Mouse (Mus musculus) hindbrain, postnatal 0 days (tissue): ENCODE data around the gene Olfm2. TPM values are rescaled to one million over a fixed set of nuclear protein-coding genes. Genes with fewer than 3 reads are reported as not detected.
A peak's percentile ranks its signal among the peaks of the same experiment; 100 is the strongest.

Source experiments
- ATAC-seq: fragments of 200-750 bp; cut with Nextera tagmentation; 2 replicates; pipeline ENCODE4 v1.8.0; 2017; ENCODE audit warnings: mild to moderate bottlenecking, moderate TSS enrichment, moderate library complexity
- DNase-seq: peaks from one replicate; pipeline ENCODE4 v3.0.0-alpha.2; 2015; ENCODE audit warnings: low spot score
- H3K27ac ChIP-seq: fragments of 300-500 bp; sonication (generic); 2 replicates; pipeline ENCODE4 v1.5.1; 2014; ENCODE audit warnings: mild to moderate bottlenecking
- H3K27me3 ChIP-seq: fragments of 300-500 bp; sonication (generic); 2 replicates; pipeline ENCODE4 v1.6.1; 2014; ENCODE audit warnings: low read length, mixed read lengths; ENCODE audit not compliant: insufficient read depth
- H3K36me3 ChIP-seq: fragments of 300-500 bp; sonication (generic); 2 replicates; pipeline ENCODE4 v1.6.1; 2014; ENCODE audit warnings: low read length, mixed read lengths; ENCODE audit not compliant: insufficient read depth
- H3K4me1 ChIP-seq: fragments of 300-500 bp; sonication (generic); 2 replicates; pipeline ENCODE4 v1.6.1; 2014; ENCODE audit warnings: antibody characterized with exemption, low read length, mixed read lengths; ENCODE audit not compliant: insufficient read depth
- H3K4me2 ChIP-seq: fragments of 300-500 bp; sonication (generic); 2 replicates; pipeline ENCODE4 v1.6.1; 2014; ENCODE audit warnings: low read depth, mild to moderate bottlenecking, low read length, moderate library complexity, mixed read lengths
- H3K4me3 ChIP-seq: fragments of 300-500 bp; sonication (generic); 2 replicates; pipeline ENCODE4 v1.5.1; 2014; ENCODE audit warnings: low read length
- H3K9ac ChIP-seq: fragments of 300-500 bp; sonication (generic); replicated peaks from 2 replicates; pipeline ENCODE4 v1.6.1; 2014; ENCODE audit warnings: mild to moderate bottlenecking, low read length, moderate library complexity, mixed read lengths
- H3K9me3 ChIP-seq: fragments of 300-500 bp; sonication (generic); 2 replicates; pipeline ENCODE4 v1.6.1; 2016; ENCODE audit warnings: low read length, mixed read lengths
- CTCF ChIP-seq: IDR thresholded peaks from 2 replicates; pipeline ENCODE4 v1.5.1; 2016; ENCODE audit warnings: antibody characterized with exemption, control low read depth, low read depth
- WGBS: fragments of 180-500 bp; shearing (Covaris S2); extraction: QIAGEN DNeasy Blood & Tissue Kit; methylation state at CpG from one replicate; pipeline ENCODE4 v1.1.7; 2014; 5-methylcytosine and 5-hydroxymethylcytosine counted together
- polyA plus RNA-seq: library from polyadenylated mRNA; unstranded; fragments of >200 nt; fragmentation: Nextera tagmentation; extraction: Ambion mirVana; gene quantifications from 2 replicates; pipeline ENCODE4 v1.2.1, GENCODE M21; 2015
- total RNA-seq: library from RNA; depleted of rRNA; stranded (reverse); fragments of >200 nt; gene quantifications from 2 replicates; pipeline ENCODE4 v1.2.3, GENCODE M21; 2014

Olfm2 gene
- total and polyA plus RNA-seq, 2 experiments from 2014 or later, result 213 to 346 TPM

- TF ChIP-seq CTCF, result no peak
- peaks cover 3% of the 10 kb centered on the region; the same call in 1 of the 2 replicates for H3K4me1 ChIP-seq
- H3K27ac ChIP-seq, result no peak overlapping the region
- WGBS, result 79% methylated on average over 2 of the region's 2 CpGs
- DNase-seq, result no peak
- no peaks in the 10 kb centered on the region; the same call in 1 of the 2 replicates for H3K27me3 ChIP-seq
- H3K4me2 ChIP-seq, result no peak overlapping the region
- no peaks in the 10 kb centered on the region for H3K36me3 ChIP-seq
- H3K9ac ChIP-seq, result no peak overlapping the region
- ATAC-seq, result no peak
- H3K9me3 ChIP-seq, result no peaks in the 10 kb centered on the region
- no peak overlapping the region for H3K4me3 ChIP-seq
Observed at GRCm38 (mm10) chr9:20758243-20758642, 12.1 kb upstream of the Olfm2 start.

- no peak overlapping the region for H3K27ac ChIP-seq
Observed at GRCm38 (mm10) chr9:20757087-20757955, 11.2 kb upstream of the Olfm2 start.

GRCm38 (mm10) chr9:20756081-20756700, 10.0 kb upstream of the Olfm2 start:
- DNase-seq (no peak), ATAC-seq (no peak)
- TF ChIP-seq CTCF, result no peak
- 87% methylated on average over 4 of the region's 4 CpGs for WGBS
- H3K4me2 ChIP-seq, result no peak overlapping the region
- H3K27me3 ChIP-seq, result no peaks in the 10 kb centered on the region; the same call in 1 of the 2 replicates
- H3K36me3 ChIP-seq, result no peaks in the 10 kb centered on the region
- H3K9ac ChIP-seq, result no peak overlapping the region
- H3K4me1 ChIP-seq, result no peaks in the 10 kb centered on the region
- H3K27ac ChIP-seq, result no peak overlapping the region
- no peak overlapping the region for H3K4me3 ChIP-seq
- no peaks in the 10 kb centered on the region for H3K9me3 ChIP-seq

More at GRCm38 (mm10) chr9:20757087-20757955, 11.2 kb upstream of the Olfm2 start:
- WGBS, result 59% methylated on average over 6 of the region's 6 CpGs
- H3K4me1 ChIP-seq, result peaks cover 2% of the 10 kb centered on the region; the same call in 1 of the 2 replicates
- TF ChIP-seq CTCF, result peak; percentile 78
- H3K27me3 ChIP-seq, result no peaks in the 10 kb centered on the region; the same call in 1 of the 2 replicates
- H3K9ac ChIP-seq, result no peak overlapping the region
- H3K4me2 ChIP-seq, result no peak overlapping the region
- DNase-seq (peak; percentile 73), ATAC-seq (0 out of 2 replicates have a peak, but pooled peaks have one; percentile 24)
- no peaks in the 10 kb centered on the region for H3K9me3 ChIP-seq
- no peaks in the 10 kb centered on the region for H3K36me3 ChIP-seq
- H3K4me3 ChIP-seq, result no peak overlapping the region

GRCm38 (mm10) chr9:20754335-20754734, 8.2 kb upstream of the Olfm2 start:
- Histone ChIP-seq H3K36me3 (no peaks in the 10 kb centered on the region), H3K4me2 (no peak overlapping the region), H3K9me3 (no peaks in the 10 kb centered on the region), H3K9ac (no peak overlapping the region), H3K4me3 (no peak overlapping the region), H3K27me3 (no peaks in the 10 kb centered on the region; the same call in 1 of the 2 replicates), H3K27ac (no peak overlapping the region), H3K4me1 (no peaks in the 10 kb centered on the region)
- no peak for TF ChIP-seq CTCF
- 94% methylated on average over 2 of the region's 2 CpGs for WGBS
- ATAC-seq (no peak), DNase-seq (no peak)

GRCm38 (mm10) chr9:20751477-20752029, 5.4 kb upstream of the Olfm2 start:
- Histone ChIP-seq H3K9me3 (no peaks in the 10 kb centered on the region), H3K27me3 (no peaks in the 10 kb centered on the region), H3K4me3 (no peak overlapping the region), H3K27ac (no peak overlapping the region), H3K4me2 (no peak overlapping the region), H3K9ac (no peak overlapping the region), H3K36me3 (no peaks in the 10 kb centered on the region), H3K4me1 (no peaks in the 10 kb centered on the region)
- TF ChIP-seq CTCF, result peak; percentile 37
- ATAC-seq (peak; percentile 39; the same call in 1 of the 2 replicates), DNase-seq (peak; percentile 70)
- WGBS, result 62% methylated on average over 6 of the region's 6 CpGs

GRCm38 (mm10) chr9:20749213-20749612, 3.1 kb upstream of the Olfm2 start:
- H3K9me3 ChIP-seq, result no peaks in the 10 kb centered on the region
- 78% methylated on average over 5 of the region's 5 CpGs for WGBS

More at GRCm38 (mm10) chr9:20749213-20749612, 3.1 kb upstream of the Olfm2 start:
- Histone ChIP-seq H3K27ac (no peak overlapping the region), H3K4me3 (no peak overlapping the region), H3K27me3 (no peaks in the 10 kb centered on the region), H3K4me1 (peaks cover 3% of the 10 kb centered on the region; the same call in 1 of the 2 replicates), H3K9ac (no peak overlapping the region), H3K4me2 (no peak overlapping the region), H3K36me3 (no peaks in the 10 kb centered on the region)
- no peak for DNase-seq
- ATAC-seq, result no peak
- no peak for TF ChIP-seq CTCF
